Mouse (Mus musculus): Measurements from ENCODE around the gene St3gal4.

GRCm38 (mm10) chr9:35108066-35108465, 11.0 kb downstream of the St3gal4 start:
- TF ChIP-seq EP300 (IDR thresholded peaks at IDR 0.05; ENCODE audit: insufficient read depth, low read depth, low read length): no peak
- no peak for TF ChIP-seq POLR2A (IDR thresholded peaks at IDR 0.05; ENCODE audit: insufficient read depth, low read length)

Measured in ES-Bruce4 (cell line).